Mouse (Mus musculus): ENCODE data around the gene Pramel7.
"Not testable (repeated sequence)": the region's sequence is repeated elsewhere in the genome, so short reads cannot be mapped to it uniquely, and the experiment has no call there.

Pramel7 gene

GRCm38 (mm10) chr2:87496993-87497392 is at the start of gene Pramel7:
TSS of gene Pramel7 (minus strand) at chr2:87497093.
- DNase-seq (ENCODE audit: low read depth, low spot score), result not testable (repeated sequence)

GRCm38 (mm10) chr2:87545442-87545841 is 48.5 kb upstream of the Pramel7 start, which contains the start of gene Olfr1128:
TSS of gene Olfr1128 (minus strand) at chr2:87545542.
- DNase-seq (ENCODE audit: low read depth, low spot score), result no peak

GRCm38 (mm10) chr2:87534826-87535225 is 37.9 kb upstream of the Pramel7 start:
- DNase-seq (ENCODE audit: low read depth, low spot score), result no peak

- no peak for DNase-seq (ENCODE audit: low read depth, low spot score)
Observed at GRCm38 (mm10) chr2:87531496-87531895, 34.6 kb upstream of the Pramel7 start, which contains the start of gene Olfr153. TSS of gene Olfr153 (plus strand) at chr2:87531796.

- peak; percentile 38 for DNase-seq (ENCODE audit: low read depth, low spot score)
Observed at GRCm38 (mm10) chr2:87525899-87526616, 29.2 kb upstream of the Pramel7 start.

GRCm38 (mm10) chr2:87520651-87521050 is 23.8 kb upstream of the Pramel7 start:
- DNase-seq (ENCODE audit: low read depth, low spot score), result no peak

- DNase-seq (ENCODE audit: low read depth, low spot score), result no peak
Observed at GRCm38 (mm10) chr2:87516581-87516980, 19.7 kb upstream of the Pramel7 start.

GRCm38 (mm10) chr2:87515457-87516060 is 18.7 kb upstream of the Pramel7 start:
- DNase-seq (ENCODE audit: low read depth, low spot score), result no peak

- DNase-seq (ENCODE audit: low read depth, low spot score), result no peak
Observed at GRCm38 (mm10) chr2:87515046-87515445, 18.2 kb upstream of the Pramel7 start.

- DNase-seq (ENCODE audit: low read depth, low spot score), result no peak
Observed at GRCm38 (mm10) chr2:87506265-87506664, 9.4 kb upstream of the Pramel7 start, which contains the start of gene Pramel6. TSS of gene Pramel6 (plus strand) at chr2:87506565.

- DNase-seq (ENCODE audit: low read depth, low spot score), result no peak
Observed at GRCm38 (mm10) chr2:87482276-87482675, 14.6 kb downstream of the Pramel7 start.

- no peak for DNase-seq (ENCODE audit: low read depth, low spot score)
Observed at GRCm38 (mm10) chr2:87481158-87481557, 15.7 kb downstream of the Pramel7 start.

GRCm38 (mm10) chr2:87480207-87480606 is 16.7 kb downstream of the Pramel7 start:
- peak; percentile 2 for DNase-seq (ENCODE audit: low read depth, low spot score)

GRCm38 (mm10) chr2:87461769-87462168 is 35.1 kb downstream of the Pramel7 start:
- no peak for DNase-seq (ENCODE audit: low read depth, low spot score)

- DNase-seq (ENCODE audit: low read depth, low spot score), result no peak
Observed at GRCm38 (mm10) chr2:87453662-87454061, 43.2 kb downstream of the Pramel7 start, which contains the start of gene Olfr1126. TSS of gene Olfr1126 (plus strand) at chr2:87453962.
